Mouse (Mus musculus): ENCODE results near the gene Repin1. TPM values are rescaled to one million over a fixed set of nuclear protein-coding genes. Genes with fewer than 3 reads are reported as not detected.

The Repin1 gene
- polyA plus RNA-seq, 1 experiment from 2014 or later: 48.8 TPM

- peak overlapping the region; percentile 74 for H3K9ac ChIP-seq (ENCODE audit: low read depth, low read length)
- H3K27me3 ChIP-seq (ENCODE audit: control insufficient read depth, insufficient read depth, low read depth, low read length): peaks cover 5% of the 10 kb centered on the region
- H3K4me3 ChIP-seq (ENCODE audit: low read depth, low read length): peak overlapping the region; percentile 51
- no peak for ATAC-seq
- H3K36me3 ChIP-seq (ENCODE audit: control insufficient read depth, insufficient read depth, low read length): no peaks in the 10 kb centered on the region
- H3K9me3 ChIP-seq (replicated peaks; ENCODE audit: control insufficient read depth, low read length, poor library complexity, severe bottlenecking): no peaks in the 10 kb centered on the region
- WGBS: 0% methylated on average over 7 of the region's 7 CpGs
- peak overlapping the region; percentile 82 for H3K4me2 ChIP-seq (ENCODE audit: low read length)
- peaks cover 17% of the 10 kb centered on the region for H3K4me1 ChIP-seq (ENCODE audit: control insufficient read depth, insufficient read depth, low read length)
- no peak overlapping the region for H3K27ac ChIP-seq (ENCODE audit: low read length)
Measured at GRCm38 (mm10) chr6:48627511-48627924, 33.8 kb downstream of the Repin1 start.

- Histone ChIP-seq H3K9me3 (replicated peaks; ENCODE audit: control insufficient read depth, low read length, poor library complexity, severe bottlenecking) (no peaks in the 10 kb centered on the region), H3K27me3 (ENCODE audit: control insufficient read depth, insufficient read depth, low read depth, low read length) (peaks cover 5% of the 10 kb centered on the region), H3K9ac (ENCODE audit: low read depth, low read length) (0 out of 2 replicates have a peak overlapping the region, but pooled peaks have one; percentile 76), H3K4me2 (ENCODE audit: low read length) (peak overlapping the region; percentile 79; the same call in 1 of the 2 replicates), H3K36me3 (ENCODE audit: control insufficient read depth, insufficient read depth, low read length) (no peaks in the 10 kb centered on the region), H3K27ac (ENCODE audit: low read length) (no peak overlapping the region), H3K4me1 (ENCODE audit: control insufficient read depth, insufficient read depth, low read length) (peaks cover 17% of the 10 kb centered on the region), H3K4me3 (ENCODE audit: low read depth, low read length) (no peak overlapping the region)
- no peak for ATAC-seq
- 82% methylated on average over 3 of the region's 3 CpGs for WGBS
Measured at GRCm38 (mm10) chr6:48628377-48628776, 34.7 kb downstream of the Repin1 start.

- Histone ChIP-seq H3K27ac (ENCODE audit: low read length) (peak overlapping the region; percentile 59), H3K9me3 (replicated peaks; ENCODE audit: control insufficient read depth, low read length, poor library complexity, severe bottlenecking) (no peaks in the 10 kb centered on the region), H3K36me3 (ENCODE audit: control insufficient read depth, insufficient read depth, low read length) (no peaks in the 10 kb centered on the region), H3K9ac (ENCODE audit: low read depth, low read length) (peak overlapping the region; percentile 76), H3K4me2 (ENCODE audit: low read length) (peak overlapping the region; percentile 79), H3K4me1 (ENCODE audit: control insufficient read depth, insufficient read depth, low read length) (peaks cover 17% of the 10 kb centered on the region), H3K4me3 (ENCODE audit: low read depth, low read length) (peak overlapping the region; percentile 48), H3K27me3 (ENCODE audit: control insufficient read depth, insufficient read depth, low read depth, low read length) (peaks cover 5% of the 10 kb centered on the region)
- whole genome bisulfite sequencing: 4% methylated on average over 54 of the region's 54 CpGs
- ATAC-seq: peak; percentile 73
Measured at GRCm38 (mm10) chr6:48628808-48629660, 35.4 kb downstream of the Repin1 start.

GRCm38 (mm10) chr6:48629661-48630034 is 36.0 kb downstream of the Repin1 start:
- ATAC-seq: peak; percentile 29
- Histone ChIP-seq H3K9me3 (replicated peaks; ENCODE audit: control insufficient read depth, low read length, poor library complexity, severe bottlenecking) (no peaks in the 10 kb centered on the region), H3K9ac (ENCODE audit: low read depth, low read length) (peak overlapping the region; percentile 76), H3K27me3 (ENCODE audit: control insufficient read depth, insufficient read depth, low read depth, low read length) (peaks cover 5% of the 10 kb centered on the region), H3K4me3 (ENCODE audit: low read depth, low read length) (peak overlapping the region; percentile 48), H3K4me1 (ENCODE audit: control insufficient read depth, insufficient read depth, low read length) (peaks cover 17% of the 10 kb centered on the region), H3K27ac (ENCODE audit: low read length) (peak overlapping the region; percentile 59), H3K36me3 (ENCODE audit: control insufficient read depth, insufficient read depth, low read length) (no peaks in the 10 kb centered on the region), H3K4me2 (ENCODE audit: low read length) (peak overlapping the region; percentile 79)
- 14% methylated on average over 13 of the region's 13 CpGs for WGBS

- WGBS: 89% methylated on average over 8 of the region's 8 CpGs
Measured at GRCm38 (mm10) chr6:48630831-48631230, 37.1 kb downstream of the Repin1 start.

GRCm38 (mm10) chr6:48635105-48635504 is 41.4 kb downstream of the Repin1 start:
- H3K27me3 ChIP-seq (ENCODE audit: control insufficient read depth, insufficient read depth, low read depth, low read length): no peaks in the 10 kb centered on the region
- no peak overlapping the region for H3K4me2 ChIP-seq (ENCODE audit: low read length)
- H3K9me3 ChIP-seq (replicated peaks; ENCODE audit: control insufficient read depth, low read length, poor library complexity, severe bottlenecking): no peaks in the 10 kb centered on the region
- H3K27ac ChIP-seq (ENCODE audit: low read length): no peak overlapping the region
- H3K9ac ChIP-seq (ENCODE audit: low read depth, low read length): no peak overlapping the region
- no peaks in the 10 kb centered on the region for H3K36me3 ChIP-seq (ENCODE audit: control insufficient read depth, insufficient read depth, low read length)
- no peak for ATAC-seq
- no peak overlapping the region for H3K4me3 ChIP-seq (ENCODE audit: low read depth, low read length)
- WGBS: 85% methylated on average over 2 of the region's 2 CpGs
- H3K4me1 ChIP-seq (ENCODE audit: control insufficient read depth, insufficient read depth, low read length): no peaks in the 10 kb centered on the region

More at GRCm38 (mm10) chr6:48630831-48631230, 37.1 kb downstream of the Repin1 start:
- Histone ChIP-seq H3K27ac (ENCODE audit: low read length) (no peak overlapping the region), H3K4me1 (ENCODE audit: control insufficient read depth, insufficient read depth, low read length) (peaks cover 17% of the 10 kb centered on the region), H3K36me3 (ENCODE audit: control insufficient read depth, insufficient read depth, low read length) (no peaks in the 10 kb centered on the region), H3K4me2 (ENCODE audit: low read length) (no peak overlapping the region), H3K4me3 (ENCODE audit: low read depth, low read length) (no peak overlapping the region), H3K9me3 (replicated peaks; ENCODE audit: control insufficient read depth, low read length, poor library complexity, severe bottlenecking) (no peaks in the 10 kb centered on the region), H3K9ac (ENCODE audit: low read depth, low read length) (no peak overlapping the region), H3K27me3 (ENCODE audit: control insufficient read depth, insufficient read depth, low read depth, low read length) (peaks cover 5% of the 10 kb centered on the region)
- no peak for ATAC-seq

- ATAC-seq: no peak
- Histone ChIP-seq H3K27ac (ENCODE audit: low read length) (no peak overlapping the region), H3K36me3 (ENCODE audit: control insufficient read depth, insufficient read depth, low read length) (no peaks in the 10 kb centered on the region), H3K9me3 (replicated peaks; ENCODE audit: control insufficient read depth, low read length, poor library complexity, severe bottlenecking) (no peaks in the 10 kb centered on the region), H3K9ac (ENCODE audit: low read depth, low read length) (no peak overlapping the region), H3K27me3 (ENCODE audit: control insufficient read depth, insufficient read depth, low read depth, low read length) (no peaks in the 10 kb centered on the region), H3K4me3 (ENCODE audit: low read depth, low read length) (no peak overlapping the region), H3K4me1 (ENCODE audit: control insufficient read depth, insufficient read depth, low read length) (no peaks in the 10 kb centered on the region), H3K4me2 (ENCODE audit: low read length) (no peak overlapping the region)
- 47% methylated on average over 6 of the region's 6 CpGs for WGBS
Measured at GRCm38 (mm10) chr6:48636515-48636914, 42.8 kb downstream of the Repin1 start.

- WGBS: 62% methylated on average over 6 of the region's 6 CpGs
- Histone ChIP-seq H3K27me3 (ENCODE audit: control insufficient read depth, insufficient read depth, low read depth, low read length) (no peaks in the 10 kb centered on the region), H3K27ac (ENCODE audit: low read length) (no peak overlapping the region), H3K4me1 (ENCODE audit: control insufficient read depth, insufficient read depth, low read length) (no peaks in the 10 kb centered on the region), H3K36me3 (ENCODE audit: control insufficient read depth, insufficient read depth, low read length) (no peaks in the 10 kb centered on the region), H3K4me3 (ENCODE audit: low read depth, low read length) (no peak overlapping the region), H3K9ac (ENCODE audit: low read depth, low read length) (no peak overlapping the region), H3K4me2 (ENCODE audit: low read length) (no peak overlapping the region), H3K9me3 (replicated peaks; ENCODE audit: control insufficient read depth, low read length, poor library complexity, severe bottlenecking) (no peaks in the 10 kb centered on the region)
- no peak for ATAC-seq
Measured at GRCm38 (mm10) chr6:48637811-48638500, 44.3 kb downstream of the Repin1 start.

GRCm38 (mm10) chr6:48638553-48638952 is 44.9 kb downstream of the Repin1 start:
- H3K27me3 ChIP-seq (ENCODE audit: control insufficient read depth, insufficient read depth, low read depth, low read length): no peaks in the 10 kb centered on the region
- no peak for ATAC-seq
- H3K9me3 ChIP-seq (replicated peaks; ENCODE audit: control insufficient read depth, low read length, poor library complexity, severe bottlenecking): no peaks in the 10 kb centered on the region
- H3K4me3 ChIP-seq (ENCODE audit: low read depth, low read length): no peak overlapping the region
- H3K4me1 ChIP-seq (ENCODE audit: control insufficient read depth, insufficient read depth, low read length): no peaks in the 10 kb centered on the region
- no peak overlapping the region for H3K27ac ChIP-seq (ENCODE audit: low read length)
- H3K36me3 ChIP-seq (ENCODE audit: control insufficient read depth, insufficient read depth, low read length): no peaks in the 10 kb centered on the region
- no peak overlapping the region for H3K4me2 ChIP-seq (ENCODE audit: low read length)
- H3K9ac ChIP-seq (ENCODE audit: low read depth, low read length): no peak overlapping the region
- 79% methylated on average over 2 of the region's 2 CpGs for WGBS
